Mouse (Mus musculus) fibroblast of lung, adult 2 months (primary cell): ENCODE results near the gene Osbpl10.
A peak's percentile ranks its signal among the peaks of the same experiment; 100 is the strongest.

ENCODE experiments used
- DNase-seq: peaks from one replicate; pipeline ENCODE4 v3.0.0-alpha.2; 2011; ENCODE audit warnings: low read depth

Osbpl10 gene

GRCm38 (mm10) chr9:115088295-115088993, 110.1 kb downstream of the Osbpl10 start:
- peak; percentile 68 for DNase-seq

- DNase-seq = no peak
Observed at GRCm38 (mm10) chr9:115089644-115090043, 111.3 kb downstream of the Osbpl10 start.

GRCm38 (mm10) chr9:115096481-115096880, 118.1 kb downstream of the Osbpl10 start:
- no peak for DNase-seq

GRCm38 (mm10) chr9:115097340-115097739, 119.0 kb downstream of the Osbpl10 start:
- no peak for DNase-seq

GRCm38 (mm10) chr9:115100181-115100915, 122.0 kb downstream of the Osbpl10 start:
- DNase-seq = no peak

- DNase-seq = no peak
Observed at GRCm38 (mm10) chr9:115107430-115107829, 129.1 kb downstream of the Osbpl10 start.

GRCm38 (mm10) chr9:115110655-115111054, 132.3 kb downstream of the Osbpl10 start:
- no peak for DNase-seq

GRCm38 (mm10) chr9:115117314-115117713, 138.9 kb downstream of the Osbpl10 start:
- DNase-seq = no peak

- peak; percentile 6 for DNase-seq
Observed at GRCm38 (mm10) chr9:115120276-115120675, 141.9 kb downstream of the Osbpl10 start.

GRCm38 (mm10) chr9:115120678-115121224, 142.4 kb downstream of the Osbpl10 start:
- DNase-seq = peak; percentile 51

GRCm38 (mm10) chr9:115127342-115127741, 149.0 kb downstream of the Osbpl10 start:
- no peak for DNase-seq

GRCm38 (mm10) chr9:115133926-115134325, 155.6 kb downstream of the Osbpl10 start:
- no peak for DNase-seq

- no peak for DNase-seq
Observed at GRCm38 (mm10) chr9:115134736-115135135, 156.4 kb downstream of the Osbpl10 start.

GRCm38 (mm10) chr9:115135352-115135751, 157.0 kb downstream of the Osbpl10 start:
- no peak for DNase-seq

- DNase-seq = no peak
Observed at GRCm38 (mm10) chr9:115137858-115138257, 159.5 kb downstream of the Osbpl10 start.

GRCm38 (mm10) chr9:115139597-115140332, 161.4 kb downstream of the Osbpl10 start:
- no peak for DNase-seq

- no peak for DNase-seq
Observed at GRCm38 (mm10) chr9:115147141-115147540, 168.8 kb downstream of the Osbpl10 start.

- DNase-seq = no peak
Observed at GRCm38 (mm10) chr9:115147586-115148355, 169.4 kb downstream of the Osbpl10 start.

GRCm38 (mm10) chr9:115149011-115149756, 170.8 kb downstream of the Osbpl10 start:
- no peak for DNase-seq

GRCm38 (mm10) chr9:115161591-115161990, 183.2 kb downstream of the Osbpl10 start:
- DNase-seq = peak; percentile 23

GRCm38 (mm10) chr9:115163031-115163430, 184.7 kb downstream of the Osbpl10 start:
- peak; percentile 10 for DNase-seq
